Mouse (Mus musculus) urinary bladder, postnatal 25 days (tissue): ENCODE measurements around the gene Mettl21c.
"Not testable (repeated sequence)": the region's sequence is repeated elsewhere in the genome, so short reads cannot be mapped to it uniquely, and the experiment has no call there.

Experiments used
- DNase-seq: peaks from one replicate; pipeline ENCODE4 v3.0.0; 2022; ENCODE audit warnings: low spot score

The Mettl21c gene

GRCm38 (mm10) chr1:44019934-44020333 lies at the start of gene Mettl21c:
Gene Mettl21c (minus strand): TSS chr1:44020034.
- DNase-seq = no peak

- DNase-seq = peak; percentile 45
These were observed 44.8 kb upstream of the Mettl21c start for GRCm38 (mm10) chr1:44064625-44065024.

DNA sequence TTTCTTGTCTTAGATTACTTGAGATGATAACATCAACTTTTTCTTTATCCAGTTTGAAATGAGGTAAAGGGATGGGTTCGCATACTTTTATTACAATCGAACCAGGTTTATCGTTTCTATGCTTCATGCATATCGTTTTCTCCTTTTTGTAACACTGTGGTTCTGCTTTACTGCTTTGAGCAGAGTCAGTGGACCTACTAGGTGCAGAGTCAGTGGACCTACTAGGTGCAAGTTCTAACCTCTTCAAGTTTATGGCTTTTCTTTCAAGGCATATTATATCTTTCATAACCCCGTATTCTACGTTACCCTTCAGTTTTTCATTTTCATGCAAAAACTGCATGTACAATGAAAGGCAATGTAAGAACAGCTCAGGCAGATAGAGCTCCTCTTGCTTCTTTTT lies 43.6 kb upstream of the Mettl21c start:
- no peak for DNase-seq

- DNase-seq = no peak
These were observed 42.0 kb upstream of the Mettl21c start, which contains the start of gene Gm8251 for GRCm38 (mm10) chr1:44061836-44062235. Gene Gm8251 (minus strand): TSS chr1:44061936.

GRCm38 (mm10) chr1:44057805-44058204 lies 38.0 kb upstream of the Mettl21c start:
- no peak for DNase-seq

DNA sequence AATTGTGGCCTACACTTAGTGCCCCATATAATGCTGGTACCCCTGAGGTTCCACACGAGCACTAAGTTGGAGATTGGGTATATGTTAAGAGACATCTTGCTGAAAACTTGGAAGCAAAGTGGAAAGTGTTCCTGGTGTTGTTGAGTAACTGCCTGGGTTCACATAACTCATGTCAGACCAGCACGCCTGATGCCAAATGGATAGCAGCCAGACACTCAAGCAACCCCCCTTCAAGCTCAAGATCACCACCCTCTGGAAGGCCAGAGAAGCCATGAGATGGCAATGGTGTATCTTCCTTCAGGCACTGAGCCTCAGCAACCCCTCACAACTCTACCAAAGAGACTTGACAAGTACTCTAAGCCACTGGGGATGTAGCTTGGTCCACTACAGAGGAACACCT lies 26.7 kb upstream of the Mettl21c start:
- no peak for DNase-seq

DNA sequence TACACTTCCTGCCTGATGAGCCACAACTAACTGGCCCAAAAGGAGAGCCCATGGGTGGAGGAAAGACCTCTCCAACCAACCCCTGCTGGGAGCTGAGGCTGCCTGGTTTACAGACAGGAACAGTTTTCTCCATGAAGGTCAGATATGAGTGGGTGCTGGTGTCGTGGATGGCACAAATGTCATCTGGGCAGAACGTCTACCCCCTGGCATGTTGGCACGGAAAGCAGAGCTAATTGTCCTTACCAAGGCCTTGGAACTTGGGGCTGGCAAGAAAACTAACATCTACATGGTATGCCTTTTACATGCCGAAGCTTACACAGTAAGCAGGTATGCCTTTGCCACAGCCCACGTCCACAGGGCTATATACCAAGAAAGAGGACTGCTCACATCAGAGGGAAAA lies 25.9 kb upstream of the Mettl21c start:
- not testable (repeated sequence) for DNase-seq

DNA sequence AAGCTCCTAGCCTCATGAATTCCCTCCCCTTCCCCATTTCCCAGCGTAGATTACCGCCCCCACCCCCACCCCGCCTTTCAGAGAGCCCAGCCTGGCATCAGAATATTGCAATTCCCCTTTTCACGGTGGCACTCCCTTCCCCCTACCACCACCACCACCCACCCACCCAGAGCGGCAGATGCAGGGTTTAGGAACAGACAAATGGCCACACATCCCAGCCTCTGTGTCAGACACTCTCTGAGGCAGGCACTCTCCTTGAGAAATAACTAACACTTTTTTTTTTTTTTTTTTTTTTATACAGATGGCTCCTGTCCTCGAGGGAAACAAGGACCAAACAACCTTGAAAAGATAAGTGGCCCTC lies 22.7 kb upstream of the Mettl21c start:
- DNase-seq = no peak

GRCm38 (mm10) chr1:44041797-44042554 lies 22.1 kb upstream of the Mettl21c start:
- peak; percentile 68 for DNase-seq

GRCm38 (mm10) chr1:44032948-44033347 lies 13.1 kb upstream of the Mettl21c start:
- DNase-seq = no peak

DNA sequence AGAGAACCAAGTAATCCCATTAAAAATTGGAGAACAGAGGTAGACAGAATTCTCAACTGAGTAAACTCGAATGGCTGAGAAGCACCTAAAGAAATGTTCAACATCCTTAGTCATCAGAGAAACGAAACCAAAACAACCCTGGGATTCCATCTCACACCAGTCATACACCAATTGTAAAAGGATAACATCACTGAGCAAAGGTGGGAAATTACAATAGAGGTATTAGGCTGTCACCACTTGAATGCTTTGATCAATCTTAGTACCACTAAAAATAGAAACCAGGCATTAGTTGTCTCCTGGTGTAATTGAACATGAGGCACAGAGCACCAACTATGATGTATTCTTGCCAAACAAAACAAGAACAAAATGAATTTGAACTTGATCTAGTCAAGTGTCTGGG lies 12.4 kb upstream of the Mettl21c start:
- no peak for DNase-seq

DNA sequence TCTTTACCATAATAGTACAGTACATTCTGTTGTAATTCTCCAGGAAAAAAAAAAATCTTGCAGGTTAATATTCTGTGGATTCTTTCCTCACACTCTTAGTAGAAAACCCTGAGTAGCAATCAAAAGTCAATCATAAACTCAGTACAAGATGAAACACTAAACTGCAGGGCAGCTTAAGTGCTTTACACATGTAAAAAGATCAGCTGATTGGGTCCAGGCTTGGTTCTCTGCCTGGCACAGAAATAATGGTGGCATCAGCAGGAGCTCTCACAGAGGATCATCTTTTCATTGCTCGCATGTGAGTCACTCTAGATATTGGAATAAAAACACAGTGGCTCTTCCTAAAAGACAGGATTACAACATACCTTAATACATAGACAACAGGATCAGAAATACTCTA lies 7.8 kb upstream of the Mettl21c start:
- DNase-seq = no peak

DNA sequence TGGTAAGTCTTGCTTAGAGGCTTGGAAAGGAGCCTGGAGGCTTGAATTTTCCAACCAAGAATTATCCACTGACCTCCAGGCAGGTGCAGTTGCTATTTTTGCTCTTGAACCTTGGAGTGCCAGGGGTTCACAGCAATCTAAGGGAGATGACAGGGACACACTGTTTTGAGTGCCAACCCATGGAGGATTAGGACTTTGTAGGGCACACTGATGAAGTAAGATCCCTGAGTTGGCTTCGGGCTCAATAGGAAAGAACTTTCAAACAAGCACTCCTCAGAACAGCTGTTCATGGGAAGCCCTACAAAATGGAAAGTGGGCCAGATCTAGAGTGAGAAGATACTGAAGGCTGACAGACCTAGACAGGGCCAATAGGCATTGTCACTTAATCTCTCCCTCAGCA lies 2.8 kb upstream of the Mettl21c start:
- no peak for DNase-seq

DNA sequence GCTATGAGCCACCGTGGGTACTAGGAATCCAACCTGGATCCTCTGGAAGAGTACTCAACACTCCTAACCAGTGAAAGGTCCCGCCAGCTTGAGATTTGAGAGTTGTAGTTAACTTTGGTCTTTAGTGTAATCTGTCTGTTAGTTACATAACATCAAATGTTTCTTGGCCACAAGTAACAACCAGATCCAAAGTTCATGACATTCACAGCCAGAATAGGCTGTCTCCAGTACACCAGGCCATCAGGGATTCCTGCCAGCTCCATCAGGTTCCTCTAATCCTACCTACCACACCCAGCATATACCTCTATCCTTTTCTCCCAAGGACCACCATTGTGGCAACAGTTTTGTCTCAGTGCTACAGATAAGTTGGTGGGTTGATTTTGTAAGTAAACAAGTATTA lies 4.3 kb downstream of the Mettl21c start:
- DNase-seq = no peak

DNA sequence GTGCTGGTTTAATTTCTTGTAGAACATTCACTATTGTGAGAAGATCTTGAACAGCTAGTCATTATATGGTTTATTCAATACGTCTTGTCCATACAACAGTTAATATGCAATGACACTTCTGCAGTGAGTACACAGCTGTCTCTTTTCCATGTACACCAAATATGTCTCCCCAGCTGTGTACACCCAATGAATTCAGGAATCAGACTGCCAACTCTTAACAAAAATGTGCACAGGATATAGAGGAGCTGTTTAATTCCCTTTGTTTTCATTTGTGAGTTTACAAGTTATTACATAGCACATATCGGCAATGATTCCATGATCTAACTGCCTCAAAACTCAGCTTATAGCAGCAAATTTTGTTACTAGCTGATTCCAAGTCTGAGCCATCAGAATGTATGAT lies 15.3 kb downstream of the Mettl21c start:
- no peak for DNase-seq

DNA sequence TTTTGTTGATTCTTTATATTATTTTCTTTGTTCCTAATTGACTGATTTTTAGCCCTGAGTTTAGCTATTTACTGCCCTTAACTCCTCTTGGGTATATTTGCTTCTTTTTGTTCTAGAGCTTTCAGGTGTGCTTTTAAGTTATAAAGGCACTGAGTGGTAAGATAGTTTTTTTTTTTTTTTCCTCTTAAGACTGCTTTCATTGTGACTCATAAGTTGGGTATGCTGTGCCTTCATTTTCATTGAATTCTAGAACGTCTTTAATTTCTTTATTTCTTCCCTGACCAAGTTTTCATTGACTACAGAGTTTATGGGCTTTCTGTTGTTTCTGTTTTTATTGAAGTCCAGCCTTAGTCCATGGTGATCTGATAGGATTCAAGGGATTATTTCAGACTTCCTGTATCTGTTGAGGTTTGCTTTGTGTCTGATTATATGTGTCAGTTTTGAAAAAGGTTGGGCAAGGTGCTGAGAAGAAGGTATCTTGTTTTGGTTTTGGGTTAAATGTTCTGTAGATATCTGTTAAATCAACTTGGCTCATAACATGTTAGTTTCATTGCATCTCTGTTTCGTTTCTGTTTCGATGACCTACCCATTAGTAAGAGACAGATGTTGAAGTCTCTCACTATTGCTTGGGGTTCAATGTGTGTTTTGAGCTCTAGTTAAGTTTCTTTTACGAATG lies 22.8 kb downstream of the Mettl21c start:
- no peak for DNase-seq

DNA sequence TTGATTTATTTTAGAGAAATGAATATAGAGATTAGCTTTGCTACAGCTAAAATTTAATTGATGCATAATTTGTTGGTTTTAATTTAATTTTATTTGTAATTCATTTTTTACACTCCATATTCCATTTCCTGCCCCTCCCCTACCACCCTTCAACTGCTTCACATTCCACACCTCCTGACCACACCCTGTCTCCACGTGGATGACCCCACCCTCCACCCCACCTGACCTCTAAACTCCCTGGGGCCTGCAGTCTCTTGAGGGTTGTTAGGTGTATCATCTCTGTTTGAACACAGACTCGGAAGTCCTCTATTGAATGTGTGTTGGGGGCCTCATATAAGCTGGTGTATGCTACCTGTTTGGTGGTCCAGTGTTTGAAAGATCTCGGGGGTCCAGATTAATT lies 48.7 kb downstream of the Mettl21c start:
- no peak for DNase-seq

DNA sequence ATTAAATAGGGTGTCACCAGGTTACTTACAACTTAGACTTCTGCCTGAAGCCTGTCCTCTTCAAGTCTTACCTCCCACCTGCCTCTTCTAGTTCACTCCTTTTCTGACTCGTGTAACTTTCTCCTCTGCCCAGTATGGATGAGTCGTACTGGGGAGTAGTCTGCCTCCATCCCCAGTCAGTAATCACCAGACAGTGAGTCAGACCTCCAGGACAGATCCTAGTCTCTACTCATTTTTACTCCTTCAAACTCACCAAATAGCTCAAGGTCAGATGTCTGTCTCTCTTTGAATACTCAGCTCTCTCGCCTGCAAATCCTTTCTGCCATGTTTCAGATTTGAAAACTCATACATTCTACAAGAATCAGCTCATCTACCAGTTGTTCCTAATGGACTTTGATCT lies 50.5 kb downstream of the Mettl21c start:
- no peak for DNase-seq

DNA sequence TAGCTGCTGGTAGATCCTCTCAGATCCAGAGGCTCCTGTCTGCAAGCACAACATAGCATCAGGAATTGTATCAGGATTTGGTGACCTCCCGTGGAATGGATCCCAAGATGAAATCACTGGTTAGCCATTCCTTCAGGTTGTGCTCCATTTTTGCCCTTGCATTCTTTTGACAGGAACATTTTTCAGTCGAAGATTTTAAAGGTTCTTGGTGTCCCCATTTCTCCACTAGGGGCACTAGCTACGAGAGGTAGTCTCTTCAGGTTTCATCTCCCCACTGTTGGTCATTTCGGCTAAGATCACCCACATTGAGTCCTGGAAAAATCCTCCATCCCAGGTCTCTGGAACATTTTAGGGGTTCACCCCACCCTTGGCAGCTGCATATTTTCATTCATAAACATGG lies 53.1 kb downstream of the Mettl21c start:
- DNase-seq = no peak

- DNase-seq = peak; percentile 47
These were observed 55.5 kb downstream of the Mettl21c start for GRCm38 (mm10) chr1:43964381-43964780.
